Mouse (Mus musculus) ES-E14 (cell line): Measurements from ENCODE around the gene Commd2.

Experiments
- CHD2 ChIP-seq: IDR thresholded peaks from 2 replicates; pipeline ENCODE4 v1.6.1; 2014; ENCODE audit warnings: mild to moderate bottlenecking, low read depth, low read length, inconsistent platforms
- HCFC1 ChIP-seq: IDR thresholded peaks from 2 replicates; pipeline ENCODE4 v1.6.1; 2012; ENCODE audit warnings: low read length, inconsistent platforms, borderline replicate concordance; ENCODE audit not compliant: insufficient read depth
- MAFK ChIP-seq: IDR thresholded peaks from 2 replicates; pipeline ENCODE4 v1.6.1; 2014; ENCODE audit warnings: mild to moderate bottlenecking, low read depth, low read length, inconsistent platforms; ENCODE audit not compliant: insufficient read depth
- ZC3H11A ChIP-seq: IDR thresholded peaks from 2 replicates; pipeline ENCODE4 v1.6.1; 2012; ENCODE audit warnings: low read depth, mild to moderate bottlenecking, inconsistent platforms, low read length, borderline replicate concordance
- ZNF384 ChIP-seq: IDR thresholded peaks from 2 replicates; pipeline ENCODE4 v1.6.1; 2012; ENCODE audit warnings: low read depth, low read length, inconsistent platforms

GRCm38 (mm10) chr3:57612430-57612997, 39.0 kb downstream of the Commd2 start:
- TF ChIP-seq ZNF384 (no peak), MAFK (no peak), HCFC1 (no peak), ZC3H11A (no peak), CHD2 (no peak)
